Mouse (Mus musculus): ENCODE measurements at regions not wholly inside any gene's neighbourhood (a gene's known extent, or its start where the extent isn't known, plus 50 kb on each side); places are given as distances from the start of the nearest gene placed in this dataset.

DNA sequence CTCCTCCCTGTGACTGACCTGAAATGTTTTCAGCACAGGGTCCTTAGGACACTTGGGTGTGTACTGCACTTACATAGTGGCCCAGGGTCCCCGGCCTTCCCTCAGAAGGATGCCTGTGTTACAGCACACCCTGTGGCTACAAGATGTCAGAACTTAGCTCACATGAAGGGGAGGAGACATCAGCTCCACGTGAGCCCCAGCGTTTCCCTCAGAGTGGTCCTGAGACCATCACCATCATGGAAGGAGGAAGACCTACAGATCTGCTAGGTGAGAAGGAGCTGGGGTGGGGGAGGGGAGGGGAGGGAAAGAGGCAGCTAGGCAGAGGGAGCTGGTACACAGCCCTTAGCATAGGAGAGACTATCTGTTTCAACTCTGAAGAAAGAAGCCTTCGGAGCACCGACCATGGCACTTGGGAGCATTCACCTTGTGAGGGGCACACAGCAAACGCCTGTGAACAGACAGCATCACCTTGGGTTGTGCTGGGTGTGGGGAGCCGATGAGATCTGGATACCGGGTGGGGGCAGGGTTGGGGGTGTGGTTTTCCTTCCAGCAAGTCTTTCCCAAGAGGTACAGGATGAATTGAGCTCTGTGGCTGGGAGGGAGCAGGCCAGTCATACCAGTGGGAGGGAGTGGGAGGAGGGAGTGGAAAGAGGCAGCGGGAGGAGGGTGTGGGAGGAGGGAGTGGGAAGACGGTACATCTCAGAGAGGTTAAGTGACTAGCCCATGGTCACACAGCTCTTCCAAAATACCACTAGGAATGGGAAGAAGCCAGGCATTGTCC lies 60.6 kb upstream of the Ctnnbl1 start:
- TF ChIP-seq CTCF (IDR thresholded peaks at IDR 0.05; ENCODE audit: insufficient read depth, low read length): no peak
- TF ChIP-seq POLR2A (IDR thresholded peaks at IDR 0.05; ENCODE audit: borderline replicate concordance, extremely low read depth, low read depth, low read length): no peak

Data from lung, adult 2 months (tissue).